Mouse (Mus musculus): Measurements from ENCODE around the gene Atf7. TPM values are rescaled to one million over a fixed set of nuclear protein-coding genes. Genes with fewer than 3 reads are reported as not detected.

Gene Atf7
- polyA plus RNA-seq, 1 experiment from 2014 or later = 25.1 TPM

- Histone ChIP-seq H3K9me3 (no peaks in the 10 kb centered on the region), H3K9ac (replicated peaks) (no peak overlapping the region), H3K36me3 (peaks cover 90% of the 10 kb centered on the region), H3K4me1 (no peaks in the 10 kb centered on the region), H3K27me3 (no peaks in the 10 kb centered on the region), H3K4me2 (replicated peaks) (no peak overlapping the region), H3K27ac (replicated peaks) (no peak overlapping the region), H3K4me3 (no peak overlapping the region)
- ATAC-seq (replicated peaks) = peak; percentile 14; the same call in 1 of the 2 replicates
- 88% methylated on average over 19 of the region's 19 CpGs for WGBS
Observed at GRCm38 (mm10) chr15:102501084-102501814, 124.0 kb downstream of the Atf7 start.

DNA sequence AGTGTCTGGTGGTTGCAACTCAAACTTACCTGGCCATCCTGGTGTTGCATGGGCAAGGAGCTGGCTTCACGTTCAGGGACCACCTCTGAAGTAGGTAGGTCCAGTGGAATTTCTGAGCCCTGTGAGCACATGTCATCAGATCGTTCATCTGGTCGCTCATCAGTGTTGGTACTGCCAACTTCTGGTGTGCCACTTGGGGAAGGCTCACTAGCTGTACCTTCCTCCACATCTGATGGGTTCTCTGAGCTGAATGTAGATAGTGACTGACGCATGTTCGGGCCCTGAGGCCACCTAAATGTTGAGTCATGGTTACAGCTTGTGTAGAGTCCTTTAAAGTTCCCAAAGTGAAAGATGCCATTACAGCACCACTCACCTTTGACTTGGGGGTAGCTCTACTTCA is 124.8 kb downstream of the Atf7 start:
- H3K9me3 ChIP-seq = no peaks in the 10 kb centered on the region
- no peak for ATAC-seq (replicated peaks)
- 90% methylated on average over 5 of the region's 5 CpGs for WGBS

DNA sequence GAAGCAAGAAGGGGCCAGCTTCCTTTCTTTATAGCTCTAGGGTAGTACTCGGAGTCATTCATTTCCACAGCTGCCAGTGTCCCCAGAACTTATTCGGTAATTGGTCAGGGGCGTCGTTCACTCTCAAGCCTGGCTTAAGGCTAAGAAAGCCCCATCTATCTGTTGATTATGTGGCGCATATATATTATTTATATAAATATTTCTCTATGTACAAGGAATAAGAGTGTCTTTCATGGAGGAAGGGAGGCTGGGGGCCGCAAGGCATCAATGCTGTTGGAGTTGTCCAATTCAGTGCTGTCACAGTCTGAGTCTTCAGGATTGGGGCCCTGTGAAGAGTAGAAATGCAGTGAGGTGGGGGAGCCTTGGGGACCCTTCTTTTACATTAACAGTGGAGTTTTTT is 125.4 kb downstream of the Atf7 start:
- H3K9me3 ChIP-seq = no peaks in the 10 kb centered on the region
- no peak overlapping the region for H3K4me2 ChIP-seq (replicated peaks)
- ATAC-seq (replicated peaks) = no peak
- H3K36me3 ChIP-seq = peaks cover 90% of the 10 kb centered on the region
- no peak overlapping the region for H3K9ac ChIP-seq (replicated peaks)
- H3K27me3 ChIP-seq = no peaks in the 10 kb centered on the region
- no peaks in the 10 kb centered on the region for H3K4me1 ChIP-seq
- H3K4me3 ChIP-seq = no peak overlapping the region
- 89% methylated on average over 6 of the region's 6 CpGs for WGBS
- H3K27ac ChIP-seq (replicated peaks) = no peak overlapping the region

More for the DNA sequence above, 124.8 kb downstream of the Atf7 start:
- Histone ChIP-seq H3K4me2 (replicated peaks) (no peak overlapping the region), H3K36me3 (peaks cover 90% of the 10 kb centered on the region), H3K4me3 (no peak overlapping the region), H3K4me1 (no peaks in the 10 kb centered on the region), H3K27me3 (no peaks in the 10 kb centered on the region), H3K27ac (replicated peaks) (no peak overlapping the region), H3K9ac (replicated peaks) (no peak overlapping the region)

DNA sequence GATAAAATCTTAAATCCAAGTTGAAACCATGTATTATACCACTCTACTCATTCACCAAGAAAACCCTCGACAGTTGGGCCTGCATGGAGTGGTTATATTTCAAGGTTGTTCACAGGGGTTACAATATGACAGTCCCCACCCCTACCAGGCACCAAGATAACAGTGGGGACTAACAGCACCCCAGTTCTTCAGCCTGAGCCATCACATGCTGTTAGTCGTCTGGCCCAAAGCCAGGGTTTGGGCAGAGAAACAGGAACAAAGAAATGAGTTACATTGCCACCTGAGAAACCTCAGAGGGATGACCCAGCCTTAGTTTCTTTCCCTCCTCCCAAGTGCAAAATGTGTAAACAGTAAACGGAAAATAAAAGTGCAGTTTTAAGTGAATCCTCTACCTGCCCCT is 125.9 kb downstream of the Atf7 start:
- WGBS = 63% methylated on average over 3 of the region's 3 CpGs
- no peaks in the 10 kb centered on the region for H3K9me3 ChIP-seq
- no peak overlapping the region for H3K4me3 ChIP-seq
- ATAC-seq (replicated peaks) = no peak
- peaks cover 91% of the 10 kb centered on the region for H3K36me3 ChIP-seq
- H3K9ac ChIP-seq (replicated peaks) = no peak overlapping the region
- no peaks in the 10 kb centered on the region for H3K4me1 ChIP-seq
- no peak overlapping the region for H3K4me2 ChIP-seq (replicated peaks)
- H3K27me3 ChIP-seq = no peaks in the 10 kb centered on the region
- H3K27ac ChIP-seq (replicated peaks) = peak overlapping the region; percentile 31; the same call in 1 of the 2 replicates

GRCm38 (mm10) chr15:102498322-102498721 is 126.9 kb downstream of the Atf7 start:
- ATAC-seq (replicated peaks) = no peak
- Histone ChIP-seq H3K4me3 (no peak overlapping the region), H3K27ac (replicated peaks) (no peak overlapping the region), H3K9ac (replicated peaks) (no peak overlapping the region), H3K27me3 (no peaks in the 10 kb centered on the region), H3K4me2 (replicated peaks) (no peak overlapping the region), H3K36me3 (peaks cover 91% of the 10 kb centered on the region), H3K4me1 (no peaks in the 10 kb centered on the region), H3K9me3 (no peaks in the 10 kb centered on the region)
- WGBS = 88% methylated on average over 3 of the region's 3 CpGs

- Histone ChIP-seq H3K4me3 (no peak overlapping the region), H3K4me1 (no peaks in the 10 kb centered on the region), H3K4me2 (replicated peaks) (no peak overlapping the region), H3K9me3 (no peaks in the 10 kb centered on the region), H3K27ac (replicated peaks) (no peak overlapping the region), H3K9ac (replicated peaks) (no peak overlapping the region), H3K36me3 (peaks cover 88% of the 10 kb centered on the region), H3K27me3 (no peaks in the 10 kb centered on the region)
- WGBS = 90% methylated on average over 1 of the region's 1 CpGs
- ATAC-seq (replicated peaks) = no peak
Observed at GRCm38 (mm10) chr15:102487664-102488063, 137.6 kb downstream of the Atf7 start.

- no peak overlapping the region for H3K4me2 ChIP-seq (replicated peaks)
- no peaks in the 10 kb centered on the region for H3K4me1 ChIP-seq
- H3K36me3 ChIP-seq = peaks cover 90% of the 10 kb centered on the region
- H3K4me3 ChIP-seq = no peak overlapping the region
- no peaks in the 10 kb centered on the region for H3K27me3 ChIP-seq
- H3K9me3 ChIP-seq = no peaks in the 10 kb centered on the region
- no peak for ATAC-seq (replicated peaks)
- no peak overlapping the region for H3K9ac ChIP-seq (replicated peaks)
- H3K27ac ChIP-seq (replicated peaks) = no peak overlapping the region
- WGBS = 89% methylated on average over 12 of the region's 12 CpGs
Observed at GRCm38 (mm10) chr15:102485853-102486252, 139.4 kb downstream of the Atf7 start.

DNA sequence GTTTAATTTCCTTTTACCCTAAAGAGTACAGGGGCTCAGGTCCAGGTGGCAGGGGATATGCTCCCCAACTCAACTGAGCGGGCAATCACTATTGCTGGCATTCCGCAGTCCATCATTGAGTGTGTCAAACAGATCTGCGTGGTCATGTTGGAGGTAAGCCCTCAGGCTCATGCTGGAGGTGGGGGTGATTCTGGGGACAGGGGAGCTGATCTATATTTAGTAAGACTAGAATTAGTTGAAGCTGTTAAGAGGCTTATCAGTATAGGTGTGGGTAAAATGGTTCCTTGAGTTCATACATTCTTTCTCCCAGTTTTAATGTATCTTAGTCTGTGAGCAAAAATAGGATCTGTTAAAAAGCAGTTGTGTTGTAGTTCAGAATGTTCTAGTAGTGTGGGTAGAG is 142.1 kb downstream of the Atf7 start:
- Histone ChIP-seq H3K4me1 (no peaks in the 10 kb centered on the region), H3K27ac (replicated peaks) (no peak overlapping the region), H3K4me3 (no peak overlapping the region), H3K36me3 (peaks cover 87% of the 10 kb centered on the region), H3K9ac (replicated peaks) (no peak overlapping the region), H3K9me3 (no peaks in the 10 kb centered on the region), H3K4me2 (replicated peaks) (no peak overlapping the region), H3K27me3 (no peaks in the 10 kb centered on the region)
- ATAC-seq (replicated peaks) = no peak
- WGBS = 94% methylated on average over 3 of the region's 3 CpGs

MicroRNA genes within 50 kb of the gene (microRNA counts, 519-probe panel; counts per million panel counts)
- 2,266 counts per million, percentile 41 among the panel's probes with 10 or more counts for microRNA mmu-miR-688

Small RNA genes within 50 kb of the gene (microRNA-seq; reads per million reads assigned to microRNA genes)
- not detected for gene Mir688

Other genes with a start within 250 kb of the Atf7 start
- gene Sp1, start 219.3 kb downstream of the Atf7 start, polyA plus RNA-seq (2015; fragmentation: Nextera tagmentation; extraction: Ambion mirVana) = 5.4 and 5.6 TPM in 2 replicates
- gene Amhr2, start 180.1 kb downstream of the Atf7 start, polyA plus RNA-seq (2015; fragmentation: Nextera tagmentation; extraction: Ambion mirVana) = 0.15 and 0.83 TPM in 2 replicates
- 85.8 and 89.1 TPM in 2 replicates for gene Prr13, start 166.4 kb downstream of the Atf7 start, polyA plus RNA-seq (2015; fragmentation: Nextera tagmentation; extraction: Ambion mirVana)
- 155 and 161 TPM in 2 replicates for gene Pcbp2, start 154.9 kb downstream of the Atf7 start, polyA plus RNA-seq (2015; fragmentation: Nextera tagmentation; extraction: Ambion mirVana)
- gene Gm10337, start 121.7 kb downstream of the Atf7 start, polyA plus RNA-seq (2015; fragmentation: Nextera tagmentation; extraction: Ambion mirVana) = 6.0 and 6.1 TPM in 2 replicates
- gene Map3k12, start 108.4 kb downstream of the Atf7 start, polyA plus RNA-seq (2015; fragmentation: Nextera tagmentation; extraction: Ambion mirVana) = 55.3 and 55.9 TPM in 2 replicates
- gene Tarbp2, start 107.3 kb downstream of the Atf7 start, polyA plus RNA-seq (2015; fragmentation: Nextera tagmentation; extraction: Ambion mirVana) = 102 and 103 TPM in 2 replicates
- gene Npff, start 100.5 kb downstream of the Atf7 start, polyA plus RNA-seq (2015; fragmentation: Nextera tagmentation; extraction: Ambion mirVana) = 2.4 and 2.5 TPM in 2 replicates
- not detected in 2 replicates for gene Gm28047, start 397 bp downstream of the Atf7 start, polyA plus RNA-seq (2015; fragmentation: Nextera tagmentation; extraction: Ambion mirVana)
- gene Atp5g2, start 46.9 kb upstream of the Atf7 start, polyA plus RNA-seq (2015; fragmentation: Nextera tagmentation; extraction: Ambion mirVana) = 56.8 and 62.4 TPM in 2 replicates
- gene Calcoco1, start 96.7 kb upstream of the Atf7 start, polyA plus RNA-seq (2015; fragmentation: Nextera tagmentation; extraction: Ambion mirVana) = 72.1 and 74.5 TPM in 2 replicates

Measured in forebrain, embryonic 15.5 days (tissue).